Mouse (Mus musculus): ENCODE results near the gene Rnasek.

The Rnasek gene

GRCm38 (mm10) chr11:70239541-70240279 is at the start of gene Rnasek, which contains the start of gene Gm21988:
Gene Rnasek (minus strand): TSS chr11:70239842.
Gene Gm21988 (minus strand): TSS chr11:70239830.
- WGBS: under 1% methylated on average over 34 of the region's 35 CpGs

- 53% methylated on average over 6 of the region's 6 CpGs for WGBS
Observed at GRCm38 (mm10) chr11:70289236-70289635, 49.6 kb upstream of the Rnasek start.

GRCm38 (mm10) chr11:70288102-70288501 is 48.5 kb upstream of the Rnasek start:
- 93% methylated on average over 10 of the region's 10 CpGs for WGBS

GRCm38 (mm10) chr11:70285686-70286085 is 46.0 kb upstream of the Rnasek start:
- 88% methylated on average over 5 of the region's 5 CpGs for WGBS

GRCm38 (mm10) chr11:70284757-70285156 is 45.1 kb upstream of the Rnasek start:
- 76% methylated on average over 3 of the region's 3 CpGs for WGBS

GRCm38 (mm10) chr11:70283666-70284065 is 44.0 kb upstream of the Rnasek start:
- WGBS: 86% methylated on average over 4 of the region's 4 CpGs

GRCm38 (mm10) chr11:70280441-70280840 is 40.8 kb upstream of the Rnasek start:
- WGBS: 68% methylated on average over 3 of the region's 3 CpGs

- 69% methylated on average over 3 of the region's 3 CpGs for WGBS
Observed at GRCm38 (mm10) chr11:70278961-70279360, 39.3 kb upstream of the Rnasek start.

GRCm38 (mm10) chr11:70271641-70272040 is 32.0 kb upstream of the Rnasek start:
- WGBS: 79% methylated on average over 7 of the region's 7 CpGs

- WGBS: 63% methylated on average over 1 of the region's 1 CpGs
Observed at GRCm38 (mm10) chr11:70266405-70266804, 26.8 kb upstream of the Rnasek start.

GRCm38 (mm10) chr11:70265819-70266218 is 26.2 kb upstream of the Rnasek start:
- WGBS: 85% methylated on average over 4 of the region's 4 CpGs

GRCm38 (mm10) chr11:70265252-70265651 is 25.6 kb upstream of the Rnasek start:
- WGBS: 61% methylated on average over 3 of the region's 3 CpGs

- 93% methylated on average over 4 of the region's 4 CpGs for WGBS
Observed at GRCm38 (mm10) chr11:70259035-70259434, 19.4 kb upstream of the Rnasek start.

- 4% methylated on average over 25 of the region's 25 CpGs for WGBS
Observed at GRCm38 (mm10) chr11:70254931-70255531, 15.4 kb upstream of the Rnasek start, which contains the start of gene Alox12. Gene Alox12 (minus strand): TSS chr11:70255353.

GRCm38 (mm10) chr11:70254337-70254736 is 14.7 kb upstream of the Rnasek start:
- WGBS: 5% methylated on average over 18 of the region's 18 CpGs

- 85% methylated on average over 8 of the region's 8 CpGs for WGBS
Observed at GRCm38 (mm10) chr11:70251853-70252252, 12.2 kb upstream of the Rnasek start.

GRCm38 (mm10) chr11:70250150-70250549 is 10.5 kb upstream of the Rnasek start:
- WGBS: 56% methylated on average over 11 of the region's 11 CpGs

- 54% methylated on average over 9 of the region's 9 CpGs for WGBS
Observed at GRCm38 (mm10) chr11:70247136-70247845, 7.6 kb upstream of the Rnasek start.

GRCm38 (mm10) chr11:70242591-70242990 is 2.9 kb upstream of the Rnasek start:
- 79% methylated on average over 11 of the region's 11 CpGs for WGBS

- WGBS: 6% methylated on average over 23 of the region's 23 CpGs
Observed at GRCm38 (mm10) chr11:70238591-70239440, 826 bp downstream of the Rnasek start.

GRCm38 (mm10) chr11:70237457-70238167 is 2.0 kb downstream of the Rnasek start, which contains the start of gene 0610010K14Rik:
Gene 0610010K14Rik (minus strand): TSS chr11:70237914.
- WGBS: under 1% methylated on average over 70 of the region's 70 CpGs
